In genomic region chr16:9270099-9270498, GRCm38 (mm10) we compare ENCODE assay signal across 25 mouse cellular contexts.
"Had no signal": no experiment of that assay in that cellular context is flagged by ENCODE, and none has a peak within 500 bp of the region (broad histone marks: within the 10 kb centered on the region; RNA-seq: fewer than 3 reads in every experiment).

No protein-coding gene starts in this region.

- ATAC-seq: hindbrain, embryonic 16.5 days; inflammation-experienced regulatory T-cells, adult 6 months; intestine, embryonic 15.5 days; intestine, postnatal 0 days had no signal

- H3K36me3 ChIP-seq: heart, embryonic 13.5 days; heart, embryonic 15.5 days; hindbrain, embryonic 12.5 days; intestine, embryonic 15.5 days; limb, embryonic 10.5 days; limb, embryonic 12.5 days had no signal

- H3K4me1 ChIP-seq: heart, embryonic 13.5 days; heart, embryonic 15.5 days; intestine, embryonic 15.5 days; limb, embryonic 10.5 days; limb, embryonic 12.5 days had no signal

- H3K9ac ChIP-seq: heart, embryonic 13.5 days; heart, embryonic 15.5 days; hindbrain, embryonic 12.5 days; hindbrain, embryonic 14.5 days; intestine, embryonic 15.5 days; limb, embryonic 12.5 days had no signal

- H3K27me3 ChIP-seq: heart, embryonic 13.5 days; heart, embryonic 15.5 days; hindbrain, embryonic 12.5 days; intestine, embryonic 15.5 days; limb, embryonic 12.5 days had no signal

- H3K4me3 ChIP-seq: heart, adult 2 months; heart, embryonic 13.5 days; heart, embryonic 15.5 days; hindbrain, embryonic 12.5 days; intestine, embryonic 15.5 days; layer of hippocampus, adult 2 months; left cerebral cortex, adult 2 months; limb, embryonic 10.5 days; limb, embryonic 12.5 days had no signal

- DNase-seq: gastrocnemius, postnatal 14 days; gastrocnemius, postnatal 36 days; heart, adult 11 months; heart, adult 2 months; heart, postnatal 14 days; heart, postnatal 36 days; kidney, adult 18-20 months; kidney, adult 8-10 months; kidney, postnatal 10 days; kidney, postnatal 25 days; kidney, postnatal 4 days; liver had no signal

- H3K4me2 ChIP-seq: heart, embryonic 11.5 days; heart, embryonic 13.5 days; heart, embryonic 15.5 days; hindbrain, embryonic 12.5 days; hindbrain, embryonic 14.5 days; intestine, embryonic 15.5 days; limb, embryonic 12.5 days had no signal

- H3K27ac ChIP-seq: heart, adult 2 months; heart, embryonic 13.5 days; heart, embryonic 15.5 days; hindbrain, embryonic 12.5 days; hindbrain, embryonic 14.5 days; intestine, embryonic 15.5 days; layer of hippocampus, adult 2 months; left cerebral cortex, adult 2 months; limb, embryonic 10.5 days; limb, embryonic 12.5 days had no signal

- H3K9me3 ChIP-seq: heart, embryonic 13.5 days; heart, embryonic 15.5 days; hindbrain, embryonic 12.5 days; intestine, embryonic 15.5 days; limb, embryonic 10.5 days; limb, embryonic 12.5 days had no signal
